Mouse (Mus musculus) kidney, adult 2 months (tissue): ENCODE results near the gene Ttc5. TPM values are rescaled to one million over a fixed set of nuclear protein-coding genes. Genes with fewer than 3 reads are reported as not detected.
A peak's percentile ranks its signal among the peaks of the same experiment; 100 is the strongest.
"Not testable (repeated sequence)": the region's sequence is repeated elsewhere in the genome, so short reads cannot be mapped to it uniquely, and the experiment has no call there.

Experiments
- DNase-seq: peaks from one replicate; pipeline ENCODE4 v3.0.0; 2021
- H3K27ac ChIP-seq: fragments of 200-500 bp; 2 replicates; pipeline ENCODE4 v1.5.1; 2012; ENCODE audit warnings: low read depth, low read length, control low read depth, inconsistent platforms; ENCODE audit not compliant: insufficient read depth
- H3K27me3 ChIP-seq: fragments of 200-500 bp; replicated peaks from 2 replicates; pipeline ENCODE4 v1.6.1; 2012; ENCODE audit warnings: mild to moderate bottlenecking, moderate library complexity, low read length, inconsistent platforms; ENCODE audit not compliant: control insufficient read depth, insufficient read depth
- H3K36me3 ChIP-seq: fragments of 200-500 bp; 2 replicates; pipeline ENCODE4 v1.6.1; 2012; ENCODE audit warnings: mild to moderate bottlenecking, moderate library complexity, low read length, inconsistent platforms; ENCODE audit not compliant: control insufficient read depth, insufficient read depth
- H3K4me1 ChIP-seq: fragments of 200-500 bp; 2 replicates; pipeline ENCODE4 v1.6.1; 2011; ENCODE audit warnings: low read length; ENCODE audit not compliant: control insufficient read depth, insufficient read depth
- H3K4me3 ChIP-seq: fragments of 200-500 bp; 2 replicates; pipeline ENCODE4 v1.5.1; 2011; ENCODE audit warnings: mild to moderate bottlenecking, low read depth, low read length, control low read depth; ENCODE audit not compliant: insufficient read depth
- CTCF ChIP-seq: fragments of 200-500 bp; conservative IDR thresholded peaks from 2 replicates; pipeline ENCODE4 v1.5.1; 2011; ENCODE audit warnings: low read depth, mild to moderate bottlenecking, control low read depth, low read length, moderate library complexity, mixed read lengths; ENCODE audit not compliant: insufficient read depth, insufficient read length
- POLR2A ChIP-seq: fragments of 200-500 bp; IDR thresholded peaks from one replicate; pipeline ENCODE4 v1.6.1; 2011; ENCODE audit warnings: low read depth, low read length, control low read depth
- WGBS: fragments of 180-500 bp; shearing (Covaris S2); methylation state at CpG from one replicate; pipeline ENCODE4 v1.1.7; 2018; 5-methylcytosine and 5-hydroxymethylcytosine counted together
- polyA plus RNA-seq: library from polyadenylated mRNA; depleted of rRNA; stranded (reverse); fragments of >200 nt; gene quantifications from 2 replicates; pipeline ENCODE4 v1.2.3, GENCODE M21; 2012; rRNA removed

The Ttc5 gene
- polyA plus RNA-seq, 1 experiment: 25.8 TPM

- no peaks in the 10 kb centered on the region for H3K4me1 ChIP-seq
- TF ChIP-seq POLR2A (no peak), CTCF (peak; percentile 29; the same call in 1 of the 2 replicates)
- no peak overlapping the region for H3K27ac ChIP-seq
- H3K36me3 ChIP-seq: peaks cover 3% of the 10 kb centered on the region
- H3K27me3 ChIP-seq: no peaks in the 10 kb centered on the region
- DNase-seq: no peak
- H3K4me3 ChIP-seq: no peak overlapping the region
- 89% methylated on average over 2 of the region's 2 CpGs for WGBS
These were observed 14.0 kb downstream of the Ttc5 start for GRCm38 (mm10) chr14:50771342-50771741.

DNA sequence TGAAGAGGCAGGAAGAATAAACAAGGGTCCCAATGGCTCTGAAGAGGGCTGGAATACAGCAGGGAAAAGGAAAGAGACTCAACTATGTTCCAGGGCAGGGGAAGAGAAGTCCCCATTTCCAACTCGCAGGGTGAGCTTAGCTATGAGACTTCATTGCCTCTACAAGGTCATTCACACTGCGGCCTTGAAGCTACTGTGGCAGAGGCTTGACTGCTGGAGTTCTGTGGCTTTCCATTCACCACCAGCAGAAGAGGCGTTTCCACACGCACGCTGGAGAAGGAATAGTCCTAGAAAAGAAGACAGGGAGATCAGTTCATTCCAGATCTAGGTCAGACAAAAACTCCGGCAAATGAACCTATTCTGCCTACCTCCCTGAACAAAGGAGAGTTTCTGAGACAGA is 19.6 kb downstream of the Ttc5 start:
- H3K36me3 ChIP-seq: peaks cover 6% of the 10 kb centered on the region
- H3K4me1 ChIP-seq: no peaks in the 10 kb centered on the region
- WGBS: 93% methylated on average over 6 of the region's 6 CpGs
- no peak overlapping the region for H3K27ac ChIP-seq
- no peaks in the 10 kb centered on the region for H3K27me3 ChIP-seq
- no peak for DNase-seq
- TF ChIP-seq CTCF (no peak), POLR2A (no peak)
- no peak overlapping the region for H3K4me3 ChIP-seq

DNA sequence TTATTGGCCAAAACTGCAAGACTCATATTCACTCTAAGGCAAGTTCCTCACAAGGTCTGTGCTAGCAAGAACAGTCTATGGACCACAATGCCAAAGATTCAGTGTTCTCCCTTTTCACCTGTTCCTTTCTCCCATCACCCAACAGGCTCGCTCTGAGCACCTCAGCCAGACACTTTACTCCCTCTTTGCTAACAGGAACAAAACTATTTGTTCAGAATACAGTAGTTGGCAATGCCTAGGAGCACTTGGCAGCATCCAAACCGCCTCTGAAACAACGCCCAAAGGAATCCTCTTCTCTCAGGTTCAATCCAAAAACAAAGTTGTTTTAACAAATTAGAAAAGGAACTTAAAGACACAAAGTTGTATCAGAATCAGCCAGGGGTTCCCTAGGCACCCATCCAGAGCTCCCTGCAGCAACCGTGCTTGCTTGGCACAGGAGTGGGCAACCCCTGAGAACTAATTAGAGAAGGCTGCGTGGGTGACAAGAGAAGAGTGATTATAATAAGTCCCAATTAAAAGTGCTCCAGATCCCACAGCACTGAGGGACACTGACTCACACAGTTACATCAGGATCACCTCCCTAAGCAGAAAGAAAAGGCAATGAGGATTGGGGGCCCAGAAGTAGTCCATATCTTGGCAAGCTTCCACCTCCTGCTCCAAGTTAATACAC is 26.8 kb downstream of the Ttc5 start:
- DNase-seq: no peak
- no peak overlapping the region for H3K4me3 ChIP-seq
- WGBS: 80% methylated on average over 5 of the region's 5 CpGs
- H3K4me1 ChIP-seq: no peaks in the 10 kb centered on the region
- H3K36me3 ChIP-seq: no peaks in the 10 kb centered on the region
- TF ChIP-seq CTCF: no peak
- TF ChIP-seq POLR2A: no peak
- no peak overlapping the region for H3K27ac ChIP-seq
- H3K27me3 ChIP-seq: no peaks in the 10 kb centered on the region

DNA sequence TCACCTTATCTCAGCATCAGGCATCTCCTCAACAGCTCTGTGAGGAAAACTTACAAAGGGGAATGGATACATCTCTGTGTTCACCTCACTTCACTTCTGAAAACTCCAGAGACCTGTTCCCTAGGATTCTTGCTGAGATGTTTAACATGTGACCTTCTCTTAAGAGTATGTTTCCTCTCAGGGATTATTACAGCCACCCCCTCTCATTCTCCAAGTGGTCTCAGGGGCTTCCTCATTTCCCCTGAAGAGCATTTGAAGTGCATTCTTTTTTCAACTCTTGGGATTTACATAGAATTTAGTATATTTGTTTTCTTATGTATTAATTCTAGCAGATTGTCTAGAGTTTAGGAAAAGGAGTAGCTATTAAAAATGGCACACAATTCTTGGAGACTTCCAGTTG is 40.3 kb downstream of the Ttc5 start, which contains the start of gene Olfr749:
Gene Olfr749, minus strand, starts transcription at position 101 of the 400 bp plus-strand sequence.
- Histone ChIP-seq H3K36me3 (no peaks in the 10 kb centered on the region), H3K27ac (no peak within 1 kb of the TSS), H3K4me3 (no peak within 1 kb of the TSS), H3K27me3 (no peaks in the 10 kb centered on the region), H3K4me1 (no peaks in the 10 kb centered on the region)
- TF ChIP-seq CTCF (no peak), POLR2A (no peak)
- DNase-seq: no peak

DNA sequence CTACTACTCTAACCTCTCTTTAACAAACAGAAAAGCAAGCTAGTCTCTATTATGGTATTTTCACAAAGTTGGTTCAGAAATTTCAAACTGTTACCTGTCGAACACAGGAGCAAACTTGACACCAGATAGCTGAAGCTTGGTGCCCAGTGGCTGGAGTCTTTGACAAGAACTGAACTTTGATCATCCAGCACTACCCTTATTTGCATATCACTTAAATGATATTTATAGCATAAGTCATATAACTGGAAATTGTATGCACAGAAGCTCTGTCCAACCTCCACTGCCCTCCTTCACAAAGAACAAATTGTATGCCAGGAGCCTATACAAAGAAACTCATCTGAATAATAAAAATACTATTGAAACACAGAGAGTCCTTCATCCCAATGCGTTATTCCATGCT is 43.7 kb downstream of the Ttc5 start:
- 73% methylated on average over 2 of the region's 2 CpGs for whole genome bisulfite sequencing
- Histone ChIP-seq H3K4me3 (no peak overlapping the region), H3K27ac (no peak overlapping the region), H3K27me3 (no peaks in the 10 kb centered on the region), H3K4me1 (no peaks in the 10 kb centered on the region), H3K36me3 (no peaks in the 10 kb centered on the region)
- DNase-seq: no peak
- TF ChIP-seq POLR2A (no peak), CTCF (no peak)

GRCm38 (mm10) chr14:50740334-50740733 is 45.0 kb downstream of the Ttc5 start:
- Histone ChIP-seq H3K36me3 (no peaks in the 10 kb centered on the region), H3K27ac (no peak overlapping the region), H3K4me3 (no peak overlapping the region), H3K4me1 (no peaks in the 10 kb centered on the region), H3K27me3 (no peaks in the 10 kb centered on the region)
- TF ChIP-seq POLR2A (no peak), CTCF (no peak)
- WGBS: 63% methylated on average over 2 of the region's 2 CpGs
- DNase-seq: no peak

GRCm38 (mm10) chr14:50722371-50722770 is 62.9 kb downstream of the Ttc5 start:
- DNase-seq: not testable (repeated sequence)

DNA sequence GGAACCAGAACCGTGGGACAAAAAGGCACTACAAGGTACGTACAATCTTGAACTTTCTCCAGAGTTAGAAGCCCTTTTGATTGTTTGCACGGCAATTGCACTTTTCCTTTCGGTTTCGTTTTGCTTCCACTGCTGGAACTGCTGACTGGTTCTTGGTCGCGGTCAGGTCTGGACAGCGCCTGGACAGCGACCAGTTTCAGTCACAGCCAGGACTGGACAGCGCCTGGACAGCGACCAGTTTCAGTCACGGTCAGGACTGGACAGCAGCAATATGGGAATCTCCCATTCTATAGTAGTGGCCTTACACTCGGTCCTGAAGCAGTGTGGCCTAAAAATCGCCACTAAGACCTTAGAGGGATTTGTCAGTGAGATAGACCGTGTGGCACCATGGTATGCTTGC is 65.4 kb downstream of the Ttc5 start:
- 86% methylated on average over 15 of the region's 15 CpGs for WGBS
- not testable (repeated sequence) for H3K27ac ChIP-seq, H3K36me3 ChIP-seq, H3K27me3 ChIP-seq, DNase-seq, H3K4me3 ChIP-seq, H3K4me1 ChIP-seq

More at GRCm38 (mm10) chr14:50722371-50722770, 62.9 kb downstream of the Ttc5 start:
- H3K36me3 ChIP-seq, H3K4me3 ChIP-seq, H3K27ac ChIP-seq, H3K4me1 ChIP-seq, H3K27me3 ChIP-seq: not testable (repeated sequence)
- 78% methylated on average over 4 of the region's 4 CpGs for WGBS

Other genes starting within 250 kb of the Ttc5 start
- not detected in 2 replicates for gene Olfr744, start 170.6 kb downstream of the Ttc5 start, polyA plus RNA-seq
- gene Olfr745, start 146.1 kb downstream of the Ttc5 start, polyA plus RNA-seq: not detected in 2 replicates
- gene Olfr746, start 138.4 kb downstream of the Ttc5 start, polyA plus RNA-seq: not detected in 2 replicates
- not detected in 2 replicates for gene Olfr747, start 92.3 kb downstream of the Ttc5 start, polyA plus RNA-seq
- not detected in 2 replicates for gene Olfr748, start 78.1 kb downstream of the Ttc5 start, polyA plus RNA-seq
- gene Olfr749, start 40.4 kb downstream of the Ttc5 start, polyA plus RNA-seq: not detected in 2 replicates
- gene Ccnb1ip1, start 22.2 kb upstream of the Ttc5 start, polyA plus RNA-seq: not detected in 2 replicates
- gene Parp2, start 22.3 kb upstream of the Ttc5 start, polyA plus RNA-seq: 12.0 and 12.6 TPM in 2 replicates
- gene Tep1, start 85.0 kb upstream of the Ttc5 start, polyA plus RNA-seq: 17.6 and 18.8 TPM in 2 replicates
- gene Klhl33, start 112.0 kb upstream of the Ttc5 start, polyA plus RNA-seq: 0.34 and 1.2 TPM in 2 replicates
- gene Osgep, start 139.4 kb upstream of the Ttc5 start, polyA plus RNA-seq: 54.6 and 77.8 TPM in 2 replicates
- gene Apex1, start 139.4 kb upstream of the Ttc5 start, polyA plus RNA-seq: 24.0 and 31.3 TPM in 2 replicates
- gene Pip4p1, start 145.3 kb upstream of the Ttc5 start, polyA plus RNA-seq: 68.1 and 79.3 TPM in 2 replicates
- 79.2 and 91.3 TPM in 2 replicates for gene Pnp, start 145.6 kb upstream of the Ttc5 start, polyA plus RNA-seq
- 42.3 and 52.8 TPM in 2 replicates for gene Gm49342, start 159.0 kb upstream of the Ttc5 start, polyA plus RNA-seq
- 0.54 and 0.56 TPM in 2 replicates for gene Pnp2, start 170.5 kb upstream of the Ttc5 start, polyA plus RNA-seq
- gene Rnase10, start 222.2 kb upstream of the Ttc5 start, polyA plus RNA-seq: not detected in 2 replicates